Mouse (Mus musculus): ENCODE data around the gene Adam11. TPM values are rescaled to one million over a fixed set of nuclear protein-coding genes. Genes with fewer than 3 reads are reported as not detected.
A peak's percentile ranks its signal among the peaks of the same experiment; 100 is the strongest.

Adam11 gene
- polyA plus RNA-seq, 1 experiment, result 14.8 TPM

GRCm38 (mm10) chr11:102765416-102765815 is 4.2 kb downstream of the Adam11 start:
- TF ChIP-seq CTCF (IDR thresholded peaks at IDR 0.05; ENCODE audit: control insufficient read depth, insufficient read depth, insufficient replicate concordance, low read depth, low read length) (no peak), POLR2A (IDR thresholded peaks at IDR 0.05; ENCODE audit: control insufficient read depth, low read depth, low read length) (no peak)
- H3K4me1 ChIP-seq (ENCODE audit: control insufficient read depth, insufficient read depth, low read length), result peaks cover 12% of the 10 kb centered on the region
- H3K27ac ChIP-seq (ENCODE audit: control insufficient read depth, insufficient read depth, low read depth, low read length), result no peak overlapping the region
- H3K36me3 ChIP-seq (ENCODE audit: control insufficient read depth, insufficient read depth, low read length), result no peaks in the 10 kb centered on the region
- no peak overlapping the region for H3K4me3 ChIP-seq (ENCODE audit: control insufficient read depth, low read depth, low read length)
- no peaks in the 10 kb centered on the region for H3K27me3 ChIP-seq (ENCODE audit: control insufficient read depth, insufficient read depth, low read length)

- no peak for TF ChIP-seq POLR2A (IDR thresholded peaks at IDR 0.05; ENCODE audit: control insufficient read depth, low read depth, low read length)
- Histone ChIP-seq H3K27ac (ENCODE audit: control insufficient read depth, insufficient read depth, low read depth, low read length) (no peak overlapping the region), H3K27me3 (ENCODE audit: control insufficient read depth, insufficient read depth, low read length) (no peaks in the 10 kb centered on the region), H3K4me3 (ENCODE audit: control insufficient read depth, low read depth, low read length) (no peak overlapping the region), H3K4me1 (ENCODE audit: control insufficient read depth, insufficient read depth, low read length) (peaks cover 5% of the 10 kb centered on the region), H3K36me3 (ENCODE audit: control insufficient read depth, insufficient read depth, low read length) (no peaks in the 10 kb centered on the region)
Observed at GRCm38 (mm10) chr11:102767055-102767670, 5.9 kb downstream of the Adam11 start.

GRCm38 (mm10) chr11:102769141-102769540 is 7.9 kb downstream of the Adam11 start:
- TF ChIP-seq POLR2A (IDR thresholded peaks at IDR 0.05; ENCODE audit: control insufficient read depth, low read depth, low read length) (no peak), CTCF (IDR thresholded peaks at IDR 0.05; ENCODE audit: control insufficient read depth, insufficient read depth, insufficient replicate concordance, low read depth, low read length) (no peak)
- H3K4me1 ChIP-seq (ENCODE audit: control insufficient read depth, insufficient read depth, low read length), result peaks cover 13% of the 10 kb centered on the region
- no peaks in the 10 kb centered on the region for H3K27me3 ChIP-seq (ENCODE audit: control insufficient read depth, insufficient read depth, low read length)

GRCm38 (mm10) chr11:102769993-102770661 is 8.9 kb downstream of the Adam11 start:
- no peaks in the 10 kb centered on the region for H3K27me3 ChIP-seq (ENCODE audit: control insufficient read depth, insufficient read depth, low read length)
- no peak overlapping the region for H3K4me3 ChIP-seq (ENCODE audit: control insufficient read depth, low read depth, low read length)
- no peaks in the 10 kb centered on the region for H3K36me3 ChIP-seq (ENCODE audit: control insufficient read depth, insufficient read depth, low read length)
- H3K27ac ChIP-seq (ENCODE audit: control insufficient read depth, insufficient read depth, low read depth, low read length), result no peak overlapping the region
- TF ChIP-seq CTCF (IDR thresholded peaks at IDR 0.05; ENCODE audit: control insufficient read depth, insufficient read depth, insufficient replicate concordance, low read depth, low read length), result no peak
- H3K4me1 ChIP-seq (ENCODE audit: control insufficient read depth, insufficient read depth, low read length), result peaks cover 18% of the 10 kb centered on the region

More at GRCm38 (mm10) chr11:102769141-102769540, 7.9 kb downstream of the Adam11 start:
- Histone ChIP-seq H3K27ac (ENCODE audit: control insufficient read depth, insufficient read depth, low read depth, low read length) (no peak overlapping the region), H3K4me3 (ENCODE audit: control insufficient read depth, low read depth, low read length) (peak overlapping the region; percentile 16; the same call in 1 of the 2 replicates), H3K36me3 (ENCODE audit: control insufficient read depth, insufficient read depth, low read length) (no peaks in the 10 kb centered on the region)

- peaks cover 18% of the 10 kb centered on the region for H3K4me1 ChIP-seq (ENCODE audit: control insufficient read depth, insufficient read depth, low read length)
- no peak overlapping the region for H3K4me3 ChIP-seq (ENCODE audit: control insufficient read depth, low read depth, low read length)
- no peaks in the 10 kb centered on the region for H3K27me3 ChIP-seq (ENCODE audit: control insufficient read depth, insufficient read depth, low read length)
- H3K27ac ChIP-seq (ENCODE audit: control insufficient read depth, insufficient read depth, low read depth, low read length), result no peak overlapping the region
- H3K36me3 ChIP-seq (ENCODE audit: control insufficient read depth, insufficient read depth, low read length), result no peaks in the 10 kb centered on the region
- TF ChIP-seq POLR2A (IDR thresholded peaks at IDR 0.05; ENCODE audit: control insufficient read depth, low read depth, low read length) (no peak), CTCF (IDR thresholded peaks at IDR 0.05; ENCODE audit: control insufficient read depth, insufficient read depth, insufficient replicate concordance, low read depth, low read length) (no peak)
Observed at GRCm38 (mm10) chr11:102770662-102771435, 9.6 kb downstream of the Adam11 start.

GRCm38 (mm10) chr11:102771916-102772714 is 10.9 kb downstream of the Adam11 start:
- H3K4me1 ChIP-seq (ENCODE audit: control insufficient read depth, insufficient read depth, low read length), result peaks cover 18% of the 10 kb centered on the region
- H3K27ac ChIP-seq (ENCODE audit: control insufficient read depth, insufficient read depth, low read depth, low read length), result no peak overlapping the region
- no peaks in the 10 kb centered on the region for H3K36me3 ChIP-seq (ENCODE audit: control insufficient read depth, insufficient read depth, low read length)
- no peak for TF ChIP-seq CTCF (IDR thresholded peaks at IDR 0.05; ENCODE audit: control insufficient read depth, insufficient read depth, insufficient replicate concordance, low read depth, low read length)
- no peak for TF ChIP-seq POLR2A (IDR thresholded peaks at IDR 0.05; ENCODE audit: control insufficient read depth, low read depth, low read length)
- H3K27me3 ChIP-seq (ENCODE audit: control insufficient read depth, insufficient read depth, low read length), result no peaks in the 10 kb centered on the region
- H3K4me3 ChIP-seq (ENCODE audit: control insufficient read depth, low read depth, low read length), result no peak overlapping the region
